Mouse (Mus musculus): ENCODE measurements around the gene Ergic1.

Gene Ergic1

GRCm38 (mm10) chr17:26598845-26599244 lies 37.6 kb downstream of the Ergic1 start:
- no peak for DNase-seq (ENCODE audit: extremely low spot score, low spot score)

- no peak for DNase-seq (ENCODE audit: extremely low spot score, low spot score)
These were observed 39.7 kb downstream of the Ergic1 start for GRCm38 (mm10) chr17:26600913-26601447.

DNA sequence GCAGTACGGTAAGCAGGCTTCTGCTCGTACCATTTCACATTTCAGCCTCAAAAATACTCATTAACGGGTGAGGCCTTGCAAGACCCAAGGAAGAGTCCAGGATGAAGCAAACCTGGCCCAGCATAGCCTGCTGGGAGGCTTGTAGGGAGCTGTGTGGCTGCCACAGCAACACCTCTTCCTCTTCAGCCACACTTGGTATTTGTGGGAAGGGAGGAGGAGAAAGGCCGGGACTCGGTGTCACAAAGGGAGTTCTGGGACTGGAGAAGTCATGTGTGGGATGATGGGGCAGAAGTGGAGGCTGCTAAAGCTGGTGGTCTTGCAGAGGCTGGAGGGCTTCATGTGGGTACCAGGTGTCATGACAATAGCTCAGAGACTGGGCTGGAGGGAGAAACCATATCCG lies 40.2 kb downstream of the Ergic1 start:
- DNase-seq (ENCODE audit: extremely low spot score, low spot score), result no peak

GRCm38 (mm10) chr17:26601926-26602325 lies 40.6 kb downstream of the Ergic1 start:
- DNase-seq (ENCODE audit: extremely low spot score, low spot score), result no peak

DNA sequence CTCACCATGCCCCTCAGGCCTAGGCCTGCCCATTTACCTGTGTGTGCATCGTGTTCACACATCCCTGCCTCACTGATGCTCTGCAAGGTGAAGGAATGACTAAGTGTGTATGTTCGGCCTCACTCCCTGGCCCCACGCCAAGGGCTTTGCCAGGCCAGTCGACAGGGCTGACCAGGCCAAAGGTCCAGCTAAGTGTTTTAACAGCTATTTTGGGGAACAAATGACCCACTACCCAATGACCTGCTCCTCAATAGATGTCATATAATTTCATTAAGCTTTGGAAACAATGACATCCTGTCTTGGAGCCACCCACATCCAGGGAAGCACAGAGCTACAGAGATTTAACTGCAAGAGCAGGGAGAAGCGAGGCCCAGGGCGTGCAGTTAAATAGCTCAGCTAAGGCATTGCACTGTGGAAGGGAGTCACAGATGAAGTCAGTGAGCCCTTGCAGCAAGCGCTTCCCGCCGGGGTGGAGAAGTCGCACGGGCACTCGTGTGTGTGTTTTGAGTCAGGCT lies 41.1 kb downstream of the Ergic1 start:
- no peak for DNase-seq (ENCODE audit: extremely low spot score, low spot score)

GRCm38 (mm10) chr17:26603311-26603710 lies 42.0 kb downstream of the Ergic1 start:
- DNase-seq (ENCODE audit: extremely low spot score, low spot score), result no peak

- no peak for DNase-seq (ENCODE audit: extremely low spot score, low spot score)
These were observed 44.3 kb downstream of the Ergic1 start for GRCm38 (mm10) chr17:26605636-26606035.

GRCm38 (mm10) chr17:26606516-26606915 lies 45.2 kb downstream of the Ergic1 start:
- no peak for DNase-seq (ENCODE audit: extremely low spot score, low spot score)

DNA sequence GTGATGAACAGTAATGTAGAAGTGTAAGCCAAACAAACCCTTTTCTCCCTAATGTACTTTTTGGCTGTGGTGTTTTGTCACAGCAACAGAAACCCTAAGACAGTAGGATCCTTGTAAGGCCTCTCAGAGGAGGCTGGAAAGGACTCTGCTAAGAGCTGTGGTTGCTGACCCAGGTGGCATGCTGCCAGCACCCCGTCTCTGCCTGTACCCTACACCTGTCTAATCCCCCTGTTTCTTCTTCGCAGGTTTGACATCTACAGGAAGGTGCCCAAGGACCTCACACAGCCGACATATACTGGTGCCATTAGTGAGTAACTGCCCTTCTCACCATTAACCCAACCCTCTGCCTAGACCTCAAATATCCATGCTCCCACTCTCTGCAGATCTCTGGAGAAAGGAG lies 47.1 kb downstream of the Ergic1 start:
- no peak for DNase-seq (ENCODE audit: extremely low spot score, low spot score)

DNA sequence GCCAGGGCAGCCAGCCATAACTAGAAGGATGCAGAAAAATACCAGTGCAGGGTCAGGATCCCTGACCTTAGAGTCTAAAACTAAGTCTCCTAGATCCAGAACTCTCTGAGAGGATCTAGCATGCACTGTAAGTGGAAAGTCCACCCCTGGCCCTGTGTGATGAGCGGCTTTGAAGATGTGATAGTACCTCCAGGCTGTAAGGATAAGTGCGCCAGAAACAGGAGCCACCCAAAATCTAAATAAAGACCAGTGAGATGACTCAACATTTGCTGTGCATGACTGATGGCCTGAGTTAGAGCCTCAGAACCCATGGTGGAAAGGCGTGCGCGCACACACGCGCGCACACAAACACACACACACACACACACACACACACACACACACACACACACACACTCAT lies 47.6 kb downstream of the Ergic1 start:
- no peak for DNase-seq (ENCODE audit: extremely low spot score, low spot score)

DNA sequence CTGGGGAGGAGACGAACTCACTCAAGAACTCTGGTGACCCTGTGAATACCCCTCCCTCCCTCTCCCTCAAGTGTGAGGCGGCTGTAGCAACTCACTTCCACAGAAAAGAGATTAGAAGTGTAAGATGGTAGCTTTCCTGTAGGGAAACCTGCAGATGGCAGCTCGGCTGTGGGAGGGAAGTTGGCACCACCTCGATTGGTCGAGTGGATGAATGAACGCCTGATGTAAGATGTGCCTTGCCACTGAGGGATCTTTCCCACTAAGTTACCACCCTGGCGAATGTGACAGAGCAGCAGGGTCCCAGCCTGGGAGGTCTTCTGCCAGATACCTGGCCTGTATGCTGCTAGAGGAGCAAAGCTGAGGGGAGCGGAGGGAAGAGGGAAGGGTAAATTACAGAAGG lies 48.5 kb downstream of the Ergic1 start:
- no peak for DNase-seq (ENCODE audit: extremely low spot score, low spot score)

DNA sequence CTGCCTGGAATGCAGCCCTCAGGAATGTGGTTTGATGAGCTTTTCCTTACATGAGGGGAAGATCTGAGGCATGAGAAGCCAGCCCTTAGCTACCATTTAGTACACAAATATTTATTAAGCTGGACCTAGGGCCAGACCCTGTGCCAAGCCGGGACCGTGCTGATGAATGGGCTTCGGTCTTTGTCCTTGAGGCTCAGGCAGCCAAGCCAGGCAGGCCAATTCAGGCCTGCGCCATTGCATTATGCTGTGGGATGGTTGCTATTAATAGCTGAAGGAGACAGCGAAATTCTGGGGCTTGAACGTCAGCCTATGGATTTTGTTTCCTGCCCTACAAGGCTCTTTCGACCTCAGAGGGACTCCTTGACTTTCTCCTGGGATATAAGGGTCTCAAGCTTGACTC lies 50.0 kb downstream of the Ergic1 start:
- no peak for DNase-seq (ENCODE audit: extremely low spot score, low spot score)

DNA sequence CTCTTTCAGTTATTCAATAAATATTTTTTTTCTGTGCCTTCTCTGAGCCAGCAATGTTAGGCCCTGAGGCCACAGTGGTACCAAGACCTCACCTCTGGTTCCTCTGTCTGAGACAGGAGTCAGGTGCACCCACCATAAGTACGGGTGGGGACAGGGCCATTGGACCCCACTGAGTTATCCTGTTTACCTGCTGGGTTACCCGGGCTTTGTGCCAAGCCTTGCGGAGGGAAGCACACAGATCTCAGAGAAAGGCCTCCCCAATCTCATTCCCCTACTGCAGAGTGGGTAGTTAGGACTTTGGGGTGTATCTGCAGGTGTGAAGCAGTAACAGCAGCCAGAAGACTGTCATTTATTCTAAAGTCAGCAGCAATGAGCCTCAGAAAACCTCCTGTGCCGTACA lies 50.6 kb downstream of the Ergic1 start:
- DNase-seq (ENCODE audit: extremely low spot score, low spot score), result no peak

DNA sequence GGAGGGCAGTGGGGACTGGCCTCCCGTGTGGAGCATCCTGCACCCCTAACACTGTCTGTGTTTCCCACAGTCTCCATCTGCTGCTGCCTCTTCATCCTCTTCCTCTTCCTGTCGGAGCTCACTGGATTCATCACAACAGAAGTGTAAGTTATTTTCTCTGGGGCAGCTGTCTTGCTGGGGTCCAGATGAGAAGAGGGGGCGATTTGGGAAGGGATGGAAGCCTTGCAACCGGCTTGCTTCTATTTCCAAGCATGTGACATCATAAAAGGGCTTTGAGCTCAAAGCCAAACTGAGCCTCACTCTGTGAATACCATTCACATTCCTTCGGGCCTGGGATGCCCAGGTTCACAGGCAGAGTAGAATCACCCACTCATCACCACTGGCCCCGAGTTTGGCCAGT lies 53.0 kb downstream of the Ergic1 start:
- DNase-seq (ENCODE audit: extremely low spot score, low spot score), result no peak

- no peak for DNase-seq (ENCODE audit: extremely low spot score, low spot score)
These were observed 53.6 kb downstream of the Ergic1 start for GRCm38 (mm10) chr17:26614708-26615486.

- no peak for DNase-seq (ENCODE audit: extremely low spot score, low spot score)
These were observed 55.4 kb downstream of the Ergic1 start for GRCm38 (mm10) chr17:26616696-26617095.

GRCm38 (mm10) chr17:26618498-26618897 lies 57.2 kb downstream of the Ergic1 start:
- DNase-seq (ENCODE audit: extremely low spot score, low spot score), result no peak

DNA sequence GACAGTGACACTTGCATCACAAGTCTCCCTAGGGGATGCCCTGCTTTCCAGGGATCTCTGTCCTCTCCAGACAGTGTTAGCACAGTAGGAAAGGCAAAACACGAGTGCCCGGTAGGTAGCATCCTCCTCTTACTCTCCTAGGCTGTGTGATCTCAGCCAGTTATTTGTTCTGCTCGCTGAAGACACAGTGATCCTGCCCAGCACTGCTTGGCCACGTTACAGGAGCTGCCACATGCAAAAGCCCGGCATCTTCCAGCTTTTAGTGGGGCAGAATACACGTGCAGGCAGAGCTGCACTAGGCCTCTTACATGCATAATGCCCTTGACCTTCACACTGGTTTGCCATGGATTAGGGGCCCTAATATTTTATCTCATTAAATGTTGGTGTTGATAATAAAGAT lies 58.3 kb downstream of the Ergic1 start:
- DNase-seq (ENCODE audit: extremely low spot score, low spot score), result no peak

DNA sequence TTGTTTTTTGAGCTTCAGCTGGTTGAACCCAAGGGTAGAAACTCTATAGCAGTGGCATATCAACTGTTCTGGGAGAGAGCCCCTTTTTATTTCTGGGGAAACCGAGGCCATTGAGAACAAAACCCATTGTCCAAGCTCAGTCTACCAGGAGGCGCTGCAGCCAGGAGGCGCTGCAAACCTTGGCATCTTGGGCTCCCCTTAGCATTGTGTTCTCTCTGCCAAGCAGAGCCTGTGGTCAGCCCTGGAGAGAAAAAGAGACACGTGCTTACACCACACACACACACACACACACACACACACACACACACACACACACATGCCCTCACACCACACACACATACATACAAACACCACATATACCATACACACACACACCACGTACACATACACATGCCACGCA lies 59.0 kb downstream of the Ergic1 start:
- DNase-seq (ENCODE audit: extremely low spot score, low spot score), result no peak

- DNase-seq (ENCODE audit: extremely low spot score, low spot score), result no peak
These were observed 59.8 kb downstream of the Ergic1 start for GRCm38 (mm10) chr17:26620786-26621766.

DNA sequence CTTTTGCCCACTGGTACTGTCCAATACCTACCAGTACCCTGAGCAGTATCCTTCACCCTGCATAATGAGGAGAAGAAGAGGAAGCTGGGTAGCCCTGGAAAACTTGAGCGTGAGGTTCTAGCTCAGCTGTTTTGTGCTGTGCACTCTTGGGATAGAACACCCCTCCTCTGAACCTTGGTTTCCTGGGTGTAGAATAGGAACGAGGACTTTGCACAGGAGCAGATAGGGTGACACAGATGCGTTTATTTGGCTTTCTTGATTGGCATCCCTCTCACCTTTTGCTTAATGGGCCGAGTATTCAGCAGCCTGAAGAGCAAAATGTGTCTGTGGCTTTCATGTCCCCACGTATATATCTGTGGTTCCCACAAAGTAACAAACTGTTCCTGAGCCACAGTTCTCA lies 60.6 kb downstream of the Ergic1 start:
- DNase-seq (ENCODE audit: extremely low spot score, low spot score), result no peak

DNA sequence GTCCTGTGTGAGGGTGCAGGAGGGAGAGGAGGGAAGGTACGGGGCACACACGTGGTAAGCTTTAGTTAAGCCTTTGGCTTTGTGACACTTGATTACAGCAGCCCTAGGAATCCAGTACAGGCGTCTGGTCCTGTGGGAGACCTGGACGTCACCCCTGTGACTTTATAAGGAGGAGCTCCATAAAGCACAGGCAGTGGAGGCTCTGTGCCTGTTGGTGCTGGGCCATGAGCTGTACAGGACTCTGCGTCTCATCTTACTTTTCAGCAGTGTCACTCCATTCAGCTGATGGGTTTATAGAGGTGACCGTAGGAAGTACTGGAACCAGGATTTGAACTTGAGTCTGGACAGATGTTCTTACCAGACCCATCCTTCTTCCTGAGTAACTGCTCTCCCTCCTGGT lies 62.7 kb downstream of the Ergic1 start:
- no peak for DNase-seq (ENCODE audit: extremely low spot score, low spot score)

Data from neural tube, embryonic 10.5 days (tissue).